Mouse (Mus musculus) ZHBTc4 (cell line): Measurements from ENCODE around the gene Hcn2.
"Not testable (repeated sequence)": the region's sequence is repeated elsewhere in the genome, so short reads cannot be mapped to it uniquely, and the experiment has no call there.

Source experiments
- DNase-seq: peaks from one replicate; pipeline ENCODE4 v3.0.0-alpha.2; 2011; ENCODE audit warnings: low read depth, low spot score

Gene Hcn2

GRCm38 (mm10) chr10:79743650-79744365, 27.4 kb downstream of the Hcn2 start:
- DNase-seq: no peak

- no peak for DNase-seq
These were observed 29.0 kb downstream of the Hcn2 start for GRCm38 (mm10) chr10:79745411-79745810.

- DNase-seq: peak; percentile 99
These were observed 29.7 kb downstream of the Hcn2 start, which contains the start of gene Polrmt for GRCm38 (mm10) chr10:79745898-79746773. TSS of gene Polrmt (minus strand) at chr10:79746581.

GRCm38 (mm10) chr10:79746774-79747151, 30.3 kb downstream of the Hcn2 start:
- DNase-seq: no peak

DNA sequence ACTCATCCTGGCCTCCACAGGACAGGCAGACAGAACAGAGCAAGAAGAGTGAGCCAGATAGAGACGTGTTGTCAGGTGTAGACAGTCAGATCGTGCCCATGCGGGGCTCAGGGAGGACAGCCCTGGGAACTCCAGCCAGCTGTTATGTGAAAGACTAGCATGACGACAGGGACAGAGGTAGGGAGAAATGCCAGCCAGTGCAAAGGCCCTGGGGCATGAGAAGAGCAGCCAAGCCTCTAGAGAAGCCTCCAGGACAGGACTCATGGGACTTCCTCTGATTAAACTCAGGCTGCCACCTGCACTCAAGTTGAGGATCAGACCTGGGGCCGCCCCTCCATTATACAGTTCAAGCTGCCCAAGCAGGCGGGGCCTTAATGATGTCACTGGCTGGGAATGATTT, 32.1 kb downstream of the Hcn2 start:
- no peak for DNase-seq

DNA sequence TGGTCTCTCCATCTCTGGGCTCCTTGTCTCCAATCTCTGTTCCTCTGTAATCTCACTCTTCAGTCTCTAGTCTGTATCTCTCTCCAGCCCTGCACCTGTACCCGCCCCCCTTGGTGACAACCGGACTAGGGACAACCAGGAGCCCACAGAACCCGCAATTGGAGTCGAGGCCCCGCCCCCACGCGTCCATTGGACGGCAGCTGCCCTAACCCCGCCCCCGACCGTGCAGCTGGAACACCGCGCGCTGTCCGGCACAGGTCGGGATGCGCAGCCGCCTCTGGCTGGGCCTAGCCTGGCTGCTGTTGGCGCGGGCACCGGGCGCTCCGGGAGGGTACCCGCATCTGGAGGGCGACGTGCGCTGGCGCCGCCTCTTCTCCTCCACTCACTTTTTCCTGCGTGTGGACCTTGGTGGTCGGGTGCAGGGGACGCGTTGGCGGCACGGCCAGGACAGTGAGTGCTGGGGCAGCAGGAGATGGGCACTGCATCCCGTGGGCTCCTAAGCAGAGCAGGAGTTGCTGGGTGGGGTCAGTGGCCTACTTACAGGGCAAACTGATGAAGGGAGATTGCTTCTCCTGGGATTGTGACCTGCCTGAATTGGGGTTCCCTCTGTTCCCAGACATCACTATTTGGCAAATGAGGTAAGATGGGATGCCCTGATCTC, 38.6 kb downstream of the Hcn2 start, which contains the start of gene Fgf22:
Gene Fgf22 (plus strand): TSS at position 221 of the 661 bp plus-strand sequence.
- DNase-seq: peak; percentile 92

- DNase-seq: peak; percentile 39
These were observed 39.4 kb downstream of the Hcn2 start for GRCm38 (mm10) chr10:79755854-79756253.

DNA sequence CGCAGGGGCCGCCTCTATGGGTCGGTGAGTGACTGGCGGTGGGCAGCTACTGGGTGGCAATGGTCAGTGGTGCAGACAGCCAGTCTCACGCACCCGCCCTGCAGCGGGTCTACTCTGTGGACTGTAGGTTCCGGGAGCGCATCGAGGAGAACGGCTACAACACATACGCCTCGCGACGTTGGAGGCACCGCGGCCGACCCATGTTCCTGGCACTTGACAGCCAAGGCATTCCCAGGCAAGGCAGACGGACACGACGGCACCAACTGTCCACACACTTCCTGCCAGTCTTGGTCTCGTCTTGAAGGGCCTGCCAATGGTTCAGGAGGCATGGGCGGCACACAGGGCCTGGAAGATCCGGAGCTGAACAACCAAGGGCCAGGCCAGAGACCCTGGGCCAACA, 40.2 kb downstream of the Hcn2 start:
- peak; percentile 62 for DNase-seq

- not testable (repeated sequence) for DNase-seq
These were observed 43.2 kb downstream of the Hcn2 start for GRCm38 (mm10) chr10:79759675-79760074.

DNA sequence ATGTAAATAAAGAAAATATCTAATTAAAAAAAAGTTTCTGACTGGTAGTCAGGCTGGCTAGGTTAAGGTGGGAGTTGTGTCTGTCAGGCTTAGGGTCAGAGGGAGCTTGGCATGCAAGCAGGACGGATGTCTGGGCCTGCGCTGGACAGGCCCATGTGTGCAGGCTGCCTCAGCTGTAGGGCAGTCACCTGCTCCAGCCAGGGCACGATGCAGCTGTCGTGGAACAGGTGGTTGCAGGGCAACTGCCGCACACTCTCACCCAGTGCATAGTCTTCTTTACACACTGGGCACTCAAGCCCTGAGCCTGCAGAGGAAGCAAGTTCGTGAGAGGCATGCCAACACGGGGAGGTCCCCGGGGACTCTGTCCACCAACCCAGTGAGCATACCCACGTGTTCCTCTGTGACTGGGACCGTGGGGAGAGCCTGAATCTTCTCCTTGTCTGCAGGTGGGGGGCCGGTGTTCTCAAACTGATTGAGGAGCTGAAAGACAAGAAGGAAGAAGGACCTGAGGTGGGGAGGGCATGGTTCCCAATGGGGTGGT, 44.2 kb downstream of the Hcn2 start:
- no peak for DNase-seq

DNA sequence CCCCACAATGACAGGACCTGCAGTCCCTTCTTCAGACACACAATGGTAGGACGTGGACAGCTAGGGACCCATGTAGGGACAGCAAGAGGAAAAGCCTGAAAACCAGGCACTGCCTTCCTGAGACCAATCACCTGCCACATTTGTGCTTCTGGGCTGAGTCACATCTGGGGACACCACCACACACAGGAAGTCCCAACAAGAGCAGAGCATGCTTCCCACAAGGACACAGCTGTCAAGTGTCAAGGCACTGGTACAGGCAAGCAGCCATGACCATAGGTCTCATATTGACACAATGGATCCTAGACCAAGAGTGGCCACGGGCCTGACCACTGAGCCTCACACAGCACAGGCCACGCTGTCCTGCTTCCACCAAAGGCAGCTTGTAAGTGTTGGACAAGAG, 46.4 kb downstream of the Hcn2 start:
- no peak for DNase-seq

DNA sequence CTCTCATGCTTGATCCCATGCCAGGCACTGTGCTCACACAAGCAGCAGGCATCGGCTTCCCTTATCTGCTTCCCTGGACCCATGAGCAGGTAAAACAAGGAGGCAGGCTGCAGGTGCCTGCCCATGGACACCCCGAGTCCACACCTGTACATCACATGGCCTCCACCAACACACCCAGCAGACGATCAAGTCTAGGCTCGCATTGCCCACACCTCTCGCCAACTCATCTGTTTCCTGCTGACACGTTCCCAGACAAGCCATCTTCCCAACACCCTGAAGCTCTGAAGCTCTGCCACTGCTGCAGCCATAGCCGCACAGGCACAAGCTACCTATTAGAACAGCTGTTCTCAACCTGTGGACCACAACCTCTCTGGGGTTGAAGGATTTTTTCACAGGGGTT, 47.8 kb downstream of the Hcn2 start:
- DNase-seq: no peak

DNA sequence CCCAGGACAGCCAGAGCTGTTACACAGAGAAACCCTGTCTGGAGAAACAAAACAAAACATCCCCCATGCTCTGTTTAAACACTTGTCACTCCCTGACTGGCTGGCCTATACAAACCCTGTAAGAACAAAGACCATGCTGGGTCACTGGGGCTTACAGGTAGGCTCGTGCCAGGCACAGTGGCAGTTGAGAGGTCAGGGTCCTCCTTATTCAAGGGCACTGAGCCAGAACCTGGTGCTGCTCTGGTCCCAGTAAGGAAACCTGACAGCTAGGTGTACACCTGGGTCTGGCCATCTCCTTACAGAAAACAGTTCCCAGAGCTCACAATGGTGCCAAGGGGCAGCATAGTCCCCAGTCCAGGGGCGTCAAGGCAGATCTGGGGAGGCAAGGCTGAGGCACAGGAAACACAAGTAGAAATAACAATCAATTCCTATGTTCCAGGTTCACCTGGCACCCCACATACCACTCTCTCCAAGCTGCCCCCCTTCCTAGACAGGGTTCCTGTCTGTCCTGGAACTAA, 48.9 kb downstream of the Hcn2 start:
- no peak for DNase-seq

- DNase-seq: no peak
These were observed 49.6 kb downstream of the Hcn2 start for GRCm38 (mm10) chr10:79766001-79766507.

- peak; percentile 100 for DNase-seq
These were observed 50.3 kb downstream of the Hcn2 start, which contains the start of gene Rnf126 for GRCm38 (mm10) chr10:79766508-79767325. TSS of gene Rnf126 (minus strand) at chr10:79766952.

- peak; percentile 96 for DNase-seq
These were observed 51.2 kb downstream of the Hcn2 start for GRCm38 (mm10) chr10:79767372-79768244.

DNA sequence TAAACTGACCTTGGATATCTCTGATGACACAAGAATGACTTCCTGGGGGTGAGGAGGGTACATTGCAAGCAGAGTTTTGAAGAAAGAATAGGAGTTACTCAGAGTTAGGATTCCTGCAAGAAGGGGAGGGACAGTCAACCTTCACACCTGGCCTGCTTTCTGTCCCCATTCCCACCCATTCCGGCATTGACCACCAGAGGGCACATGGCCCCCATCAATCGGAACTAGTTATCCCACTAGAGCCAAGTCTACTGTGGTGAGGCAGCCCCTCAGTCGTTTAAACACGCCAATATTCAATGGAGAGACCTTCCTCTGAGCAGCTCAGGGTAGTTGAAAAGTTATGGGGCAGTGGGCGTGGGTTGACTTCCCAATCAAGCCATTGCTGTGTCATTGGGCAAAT, 52.0 kb downstream of the Hcn2 start:
- DNase-seq: peak; percentile 86

GRCm38 (mm10) chr10:79769329-79769728, 52.9 kb downstream of the Hcn2 start:
- no peak for DNase-seq

DNA sequence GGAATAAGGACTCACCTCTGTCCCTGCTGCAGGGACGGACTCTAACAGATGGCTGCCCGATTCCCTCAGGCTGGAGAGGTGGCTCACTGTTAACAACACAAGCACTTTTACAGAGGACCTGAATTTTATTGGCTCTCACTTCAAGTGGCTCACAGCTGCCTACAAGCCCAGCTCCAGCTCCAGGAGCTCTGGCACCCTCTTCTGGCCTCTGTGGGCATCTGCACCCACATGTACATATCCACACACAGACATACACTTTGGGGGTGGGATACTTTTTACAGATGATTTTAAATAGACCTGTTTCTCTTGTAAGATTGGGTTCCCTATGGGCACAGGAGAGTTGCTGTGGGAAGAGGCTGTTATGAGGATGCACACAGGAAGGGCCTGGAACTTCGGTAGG, 55.9 kb downstream of the Hcn2 start:
- DNase-seq: peak; percentile 89
